In genomic region chr13:71957811-71958351, GRCm38 (mm10) we compare ENCODE assay signal across 10 mouse cellular contexts. TPM values are rescaled to one million over a fixed set of nuclear protein-coding genes. Genes with fewer than 3 reads are reported as not detected.
DNase-seq lines count a peak whose midpoint lies in the region; ATAC-seq and TF ChIP-seq lines count a peak whose summit lies in the region.
"Had no signal": no experiment of that assay in that cellular context is flagged by ENCODE, and none has a peak within 500 bp of the region (broad histone marks: within the 10 kb centered on the region; RNA-seq: fewer than 3 reads in every experiment).

No protein-coding gene starts in this region.

- peak overlapping the region; percentile 20; the same call in 1 of the 2 replicates for H3K4me3 ChIP-seq in forebrain, embryonic 12.5 days (replicated peaks)
- H3K4me3 ChIP-seq in forebrain, embryonic 15.5 days: no peak overlapping the region
- peak overlapping the region; percentile 54 for H3K4me3 ChIP-seq in lung, adult 2 months (replicated peaks; ENCODE audit: extremely low read depth, low read depth, low read length)
- H3K4me3 ChIP-seq in limb, embryonic 10.5 days: no peak overlapping the region
- H3K4me3 ChIP-seq in neural tube, embryonic 14.5 days (ENCODE audit: low read depth, low read length): peak overlapping the region; percentile 9; the same call in 1 of the 2 replicates
- H3K4me3 ChIP-seq: liver, embryonic 13.5 days had no signal

- no peak for TF ChIP-seq CTCF in lung, adult 2 months (IDR thresholded peaks at IDR 0.05; ENCODE audit: insufficient read depth, low read length)

- no peaks in the 10 kb centered on the region for H3K9me3 ChIP-seq in forebrain, embryonic 12.5 days
- no peaks in the 10 kb centered on the region for H3K9me3 ChIP-seq in forebrain, embryonic 15.5 days
- no peaks in the 10 kb centered on the region for H3K9me3 ChIP-seq in limb, embryonic 10.5 days (replicated peaks)
- no peaks in the 10 kb centered on the region for H3K9me3 ChIP-seq in neural tube, embryonic 14.5 days (ENCODE audit: control insufficient read depth, low read length)
- H3K9me3 ChIP-seq: liver, embryonic 13.5 days had no signal

- 2% methylated on average over 21 of the region's 21 CpGs for WGBS in forebrain, embryonic 12.5 days
- WGBS in forebrain, embryonic 15.5 days: 1% methylated on average over 21 of the region's 21 CpGs
- 11% methylated on average over 21 of the region's 21 CpGs for WGBS in lung, adult 2 months
- 2% methylated on average over 21 of the region's 21 CpGs for WGBS in limb, embryonic 10.5 days
- WGBS in neural tube, embryonic 14.5 days: 9% methylated on average over 21 of the region's 21 CpGs

- no peak overlapping the region for H3K9ac ChIP-seq in forebrain, embryonic 12.5 days
- no peak overlapping the region for H3K9ac ChIP-seq in forebrain, embryonic 15.5 days (replicated peaks)
- no peak overlapping the region for H3K9ac ChIP-seq in neural tube, embryonic 14.5 days (replicated peaks; ENCODE audit: low read depth, low read length)
- H3K9ac ChIP-seq: liver, embryonic 13.5 days had no signal

- ATAC-seq in forebrain, embryonic 12.5 days (ENCODE audit: low FRiP score): no peak
- no peak for ATAC-seq in forebrain, embryonic 15.5 days (replicated peaks)
- ATAC-seq in neural tube, embryonic 14.5 days (ENCODE audit: low read depth): no peak

- no peak overlapping the region for H3K27ac ChIP-seq in forebrain, embryonic 12.5 days
- H3K27ac ChIP-seq in forebrain, embryonic 15.5 days (replicated peaks): no peak overlapping the region
- H3K27ac ChIP-seq in limb, embryonic 10.5 days: no peak overlapping the region
- no peak overlapping the region for H3K27ac ChIP-seq in neural tube, embryonic 14.5 days (ENCODE audit: low read depth, low read length)
- H3K27ac ChIP-seq: liver, embryonic 13.5 days had no signal

- TF ChIP-seq POLR2A in lung, adult 2 months (IDR thresholded peaks at IDR 0.05; ENCODE audit: borderline replicate concordance, extremely low read depth, low read depth, low read length): no peak

- no peak overlapping the region; the same call in 1 of the 2 replicates for H3K4me2 ChIP-seq in forebrain, embryonic 12.5 days
- H3K4me2 ChIP-seq in forebrain, embryonic 15.5 days (replicated peaks): no peak overlapping the region
- H3K4me2 ChIP-seq in neural tube, embryonic 14.5 days (ENCODE audit: low read depth, low read length): peak overlapping the region; percentile 44; the same call in 1 of the 2 replicates
- H3K4me2 ChIP-seq: liver, embryonic 13.5 days had no signal

- peaks cover 58% of the 10 kb centered on the region for H3K4me1 ChIP-seq in forebrain, embryonic 12.5 days
- H3K4me1 ChIP-seq in forebrain, embryonic 15.5 days: peaks cover 12% of the 10 kb centered on the region
- H3K4me1 ChIP-seq in lung, adult 2 months (ENCODE audit: control insufficient read depth, insufficient read depth, low read length): no peaks in the 10 kb centered on the region
- H3K4me1 ChIP-seq in limb, embryonic 10.5 days: peaks cover 48% of the 10 kb centered on the region
- peaks cover 12% of the 10 kb centered on the region for H3K4me1 ChIP-seq in neural tube, embryonic 14.5 days (ENCODE audit: control insufficient read depth, insufficient read depth, low read length)
- H3K4me1 ChIP-seq: liver, embryonic 13.5 days had no signal

- H3K27me3 ChIP-seq in forebrain, embryonic 12.5 days: peaks cover 98% of the 10 kb centered on the region
- H3K27me3 ChIP-seq in forebrain, embryonic 15.5 days: peaks cover 96% of the 10 kb centered on the region
- peaks cover 98% of the 10 kb centered on the region for H3K27me3 ChIP-seq in limb, embryonic 10.5 days (ENCODE audit: low read depth, poor library complexity, severe bottlenecking)
- peaks cover 43% of the 10 kb centered on the region for H3K27me3 ChIP-seq in neural tube, embryonic 14.5 days (ENCODE audit: control insufficient read depth, insufficient read depth, low read length)

- no peak for DNase-seq in lung, adult 2 months
- no peak for DNase-seq in lung, adult 18-20 months
- peak; percentile 46 for DNase-seq in limb, embryonic 10.5 days (ENCODE audit: low spot score)
- no peak for DNase-seq in urinary bladder, postnatal 14 days (ENCODE audit: low spot score)
- no peak for DNase-seq in adrenal gland, postnatal 36 days
- DNase-seq: kidney, adult 11 months; liver, embryonic 13.5 days had no signal

- no peaks in the 10 kb centered on the region for H3K36me3 ChIP-seq in forebrain, embryonic 12.5 days (replicated peaks)
- H3K36me3 ChIP-seq in forebrain, embryonic 15.5 days: no peaks in the 10 kb centered on the region
- no peaks in the 10 kb centered on the region for H3K36me3 ChIP-seq in limb, embryonic 10.5 days
- H3K36me3 ChIP-seq in neural tube, embryonic 14.5 days (ENCODE audit: control insufficient read depth, insufficient read depth, low read length): no peaks in the 10 kb centered on the region
- H3K36me3 ChIP-seq: liver, embryonic 13.5 days had no signal

RNA-seq across cellular contexts. Expression of gene Irx1, which starts 5.6 kb away (rescaled TPM):
- 0.96 and 1.6 TPM in 2 replicates for polyA plus RNA-seq in forebrain, embryonic 12.5 days (2016; fragmentation: Nextera tagmentation; extraction: Ambion mirVana)
- polyA plus RNA-seq in forebrain, embryonic 15.5 days (2015; fragmentation: Nextera tagmentation; extraction: Ambion mirVana): 0.32 TPM in 2 replicates
- 122 and 300 TPM in 2 replicates for polyA plus RNA-seq in lung, adult 2 months (2012; rRNA removed)
- not detected in 2 replicates for polyA plus RNA-seq in limb, embryonic 10.5 days (2016; fragmentation: Nextera tagmentation; extraction: Ambion mirVana)
- 1.3 and 2.0 TPM in 2 replicates for polyA plus RNA-seq in neural tube, embryonic 14.5 days (2014; fragmentation: Nextera tagmentation; extraction: Ambion mirVana)
- not detected for total RNA-seq in adrenal gland, postnatal 36 days (2021)
- polyA plus RNA-seq: liver, embryonic 13.5 days had no signal

Comparison
In these comparisons a context has a peak if more than half of its experiments do, and no peak if none do; other contexts are left out.
1. H3K4me3 ChIP-seq: peak in forebrain, embryonic 12.5 days (single experiment), lung, adult 2 months (single experiment) and neural tube, embryonic 14.5 days (single experiment); none in forebrain, embryonic 15.5 days (single experiment) and limb, embryonic 10.5 days (single experiment).
2. RNA of gene Irx1, which starts 5.6 kb away (polyA plus RNA-seq): 122 to 300 TPM in lung, adult 2 months; 1.3 to 2.0 TPM in neural tube, embryonic 14.5 days, 0.96 to 1.6 TPM in forebrain, embryonic 12.5 days, 0.32 TPM in forebrain, embryonic 15.5 days and not detected in limb, embryonic 10.5 days; every median in the first group is over 10 times any median in the second.